Mouse (Mus musculus) midbrain, postnatal 0 days (tissue): Measurements from ENCODE around the gene Olfr1241. TPM values are rescaled to one million over a fixed set of nuclear protein-coding genes. Genes with fewer than 3 reads are reported as not detected.

ENCODE experiments used
- ATAC-seq: fragments of 200-750 bp; cut with Nextera tagmentation; 2 replicates; pipeline ENCODE4 v1.8.0; 2017; ENCODE audit warnings: moderate number of reproducible peaks, mild to moderate bottlenecking, moderate TSS enrichment, moderate library complexity; ENCODE audit not compliant: low FRiP score
- DNase-seq: peaks from one replicate; pipeline ENCODE4 v3.0.0-alpha.2; 2015; ENCODE audit warnings: low spot score
- H3K27ac ChIP-seq: fragments of 300-500 bp; sonication (generic); 2 replicates; pipeline ENCODE4 v1.5.1; 2014; ENCODE audit warnings: low read depth, mild to moderate bottlenecking, low read length, mixed read lengths
- H3K27me3 ChIP-seq: fragments of 300-500 bp; sonication (generic); 2 replicates; pipeline ENCODE4 v1.6.1; 2014; ENCODE audit warnings: low read length, control low read depth, mixed read lengths; ENCODE audit not compliant: insufficient read depth
- H3K36me3 ChIP-seq: fragments of 300-500 bp; sonication (generic); 2 replicates; pipeline ENCODE4 v1.6.1; 2014; ENCODE audit warnings: low read length, control low read depth, mixed read lengths; ENCODE audit not compliant: insufficient read depth
- H3K4me1 ChIP-seq: fragments of 300-500 bp; sonication (generic); 2 replicates; pipeline ENCODE4 v1.6.1; 2014; ENCODE audit warnings: mild to moderate bottlenecking, control low read depth, antibody characterized with exemption, low read length, mixed read lengths; ENCODE audit not compliant: insufficient read depth
- H3K4me2 ChIP-seq: fragments of 300-500 bp; sonication (generic); 2 replicates; pipeline ENCODE4 v1.6.1; 2014; ENCODE audit warnings: low read depth, mild to moderate bottlenecking, low read length, mixed read lengths; ENCODE audit not compliant: poor library complexity, severe bottlenecking
- H3K4me3 ChIP-seq: fragments of 300-500 bp; sonication (generic); 2 replicates; pipeline ENCODE4 v1.5.1; 2014; ENCODE audit warnings: low read depth, mild to moderate bottlenecking, low read length, moderate library complexity
- H3K9ac ChIP-seq: fragments of 300-500 bp; sonication (generic); replicated peaks from 2 replicates; pipeline ENCODE4 v1.6.1; 2014; ENCODE audit warnings: mild to moderate bottlenecking, low read length, moderate library complexity, mixed read lengths; ENCODE audit not compliant: poor library complexity, severe bottlenecking
- H3K9me3 ChIP-seq: fragments of 300-500 bp; sonication (generic); 2 replicates; pipeline ENCODE4 v1.6.1; 2016; ENCODE audit warnings: low read length, control low read depth
- CTCF ChIP-seq: IDR thresholded peaks from 2 replicates; pipeline ENCODE4 v1.5.1; 2016; ENCODE audit warnings: antibody characterized with exemption, mild to moderate bottlenecking
- WGBS: fragments of 180-500 bp; shearing (Covaris S2); extraction: QIAGEN DNeasy Blood & Tissue Kit; methylation state at CpG from one replicate; pipeline ENCODE4 v1.1.7; 2014; 5-methylcytosine and 5-hydroxymethylcytosine counted together
- polyA plus RNA-seq: library from polyadenylated mRNA; unstranded; fragments of >200 nt; fragmentation: Nextera tagmentation; extraction: Ambion mirVana; gene quantifications from 2 replicates; pipeline ENCODE4 v1.2.1, GENCODE M21; 2015
- total RNA-seq: library from RNA; depleted of rRNA; stranded (reverse); fragments of >200 nt; gene quantifications from 2 replicates; pipeline ENCODE4 v1.2.3, GENCODE M21; 2014; rRNA removed

Olfr1241 gene
- not detected in 2 replicates for total RNA-seq
- polyA plus RNA-seq: not detected in 2 replicates

GRCm38 (mm10) chr2:89487026-89487425 is at the start of gene Olfr1241:
Olfr1241 (minus strand) TSS chr2:89487126.
- no peak for TF ChIP-seq CTCF
- H3K9ac ChIP-seq: no peak within 1 kb of the TSS
- DNase-seq: no peak

DNA sequence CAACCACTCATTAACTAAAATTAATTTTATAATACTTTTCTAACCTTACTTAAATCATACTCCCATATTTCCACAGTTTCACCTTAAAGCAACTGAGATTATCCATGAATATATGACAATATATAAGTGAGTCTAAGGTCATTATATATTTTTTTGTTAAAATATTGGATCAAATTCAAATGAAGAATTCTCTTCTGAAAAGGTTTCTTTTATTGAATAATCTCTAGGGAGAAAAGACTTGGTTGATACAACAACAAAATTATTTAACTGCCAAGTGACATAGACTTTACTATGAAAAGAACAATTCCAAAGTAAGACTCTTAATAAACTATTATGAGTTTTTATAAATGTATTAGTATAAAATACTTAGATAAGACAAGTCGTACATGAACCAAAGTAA is 44.5 kb upstream of the Olfr1241 start, which contains the start of gene Olfr1243:
Gene Olfr1243 (minus strand): TSS at position 101 of the 400 bp plus-strand sequence.
- no peaks in the 10 kb centered on the region for H3K9me3 ChIP-seq
- H3K27me3 ChIP-seq: no peaks in the 10 kb centered on the region
- no peaks in the 10 kb centered on the region for H3K4me1 ChIP-seq
- no peak for DNase-seq
- no peaks in the 10 kb centered on the region for H3K36me3 ChIP-seq
- no peak within 1 kb of the TSS for H3K27ac ChIP-seq
- H3K9ac ChIP-seq: no peak within 1 kb of the TSS
- WGBS: 89% methylated on average over 1 of the region's 1 CpGs
- H3K4me2 ChIP-seq: no peak within 1 kb of the TSS
- ATAC-seq: no peak
- H3K4me3 ChIP-seq: no peak within 1 kb of the TSS
- no peak for TF ChIP-seq CTCF

More at GRCm38 (mm10) chr2:89487026-89487425, at the start of gene Olfr1241:
- Histone ChIP-seq H3K9me3 (no peaks in the 10 kb centered on the region), H3K36me3 (no peaks in the 10 kb centered on the region), H3K4me1 (no peaks in the 10 kb centered on the region), H3K27me3 (no peaks in the 10 kb centered on the region), H3K4me3 (no peak within 1 kb of the TSS), H3K4me2 (no peak within 1 kb of the TSS), H3K27ac (no peak within 1 kb of the TSS)
- no peak for ATAC-seq

GRCm38 (mm10) chr2:89498235-89498634 is 11.3 kb upstream of the Olfr1241 start, which contains the start of gene Olfr1242:
Olfr1242 (minus strand) TSS chr2:89498335.
- H3K4me2 ChIP-seq: no peak within 1 kb of the TSS
- H3K4me1 ChIP-seq: no peaks in the 10 kb centered on the region
- no peak within 1 kb of the TSS for H3K9ac ChIP-seq
- no peaks in the 10 kb centered on the region for H3K27me3 ChIP-seq
- ATAC-seq (no peak), DNase-seq (no peak)
- H3K4me3 ChIP-seq: no peak within 1 kb of the TSS
- H3K36me3 ChIP-seq: no peaks in the 10 kb centered on the region
- H3K9me3 ChIP-seq: no peaks in the 10 kb centered on the region
- whole genome bisulfite sequencing: 87% methylated on average over 1 of the region's 1 CpGs
- no peak within 1 kb of the TSS for H3K27ac ChIP-seq
- TF ChIP-seq CTCF: no peak

GRCm38 (mm10) chr2:89442900-89443299 is 44.0 kb downstream of the Olfr1241 start, which contains the start of gene Olfr1240:
Olfr1240 (minus strand) TSS chr2:89443000.
- H3K27ac ChIP-seq: no peak within 1 kb of the TSS
- H3K27me3 ChIP-seq: no peaks in the 10 kb centered on the region
- WGBS: 80% methylated on average over 3 of the region's 3 CpGs
- H3K9me3 ChIP-seq: no peaks in the 10 kb centered on the region
- no peak within 1 kb of the TSS for H3K4me2 ChIP-seq
- H3K9ac ChIP-seq: no peak within 1 kb of the TSS
- H3K4me3 ChIP-seq: no peak within 1 kb of the TSS
- no peaks in the 10 kb centered on the region for H3K4me1 ChIP-seq
- DNase-seq (no peak), ATAC-seq (no peak)
- no peak for TF ChIP-seq CTCF
- no peaks in the 10 kb centered on the region for H3K36me3 ChIP-seq

Other genes starting within 250 kb of the Olfr1241 start
- gene Olfr1228, start 233.1 kb downstream of the Olfr1241 start, total RNA-seq: not detected in 2 replicates
- gene Olfr1228, start 233.1 kb downstream of the Olfr1241 start, polyA plus RNA-seq: not detected in 2 replicates
- gene Olfr1229, start 199.1 kb downstream of the Olfr1241 start, total RNA-seq: not detected in 2 replicates
- not detected in 2 replicates for gene Olfr1229, start 199.1 kb downstream of the Olfr1241 start, polyA plus RNA-seq
- not detected in 2 replicates for gene Olfr1230, start 189.9 kb downstream of the Olfr1241 start, total RNA-seq
- not detected in 2 replicates for gene Olfr1230, start 189.9 kb downstream of the Olfr1241 start, polyA plus RNA-seq
- gene Olfr1231, start 180.1 kb downstream of the Olfr1241 start, total RNA-seq: not detected in 2 replicates
- gene Olfr1231, start 180.1 kb downstream of the Olfr1241 start, polyA plus RNA-seq: not detected in 2 replicates
- gene Olfr1232, start 157.5 kb downstream of the Olfr1241 start, total RNA-seq: not detected in 2 replicates
- gene Olfr1232, start 157.5 kb downstream of the Olfr1241 start, polyA plus RNA-seq: not detected in 2 replicates
- gene Olfr1233, start 144.7 kb downstream of the Olfr1241 start, total RNA-seq: not detected in 2 replicates
- gene Olfr1233, start 144.7 kb downstream of the Olfr1241 start, polyA plus RNA-seq: not detected in 2 replicates
- gene Olfr1234, start 122.3 kb downstream of the Olfr1241 start, total RNA-seq: not detected in 2 replicates
- not detected in 2 replicates for gene Olfr1234, start 122.3 kb downstream of the Olfr1241 start, polyA plus RNA-seq
- not detected in 2 replicates for gene Olfr1238, start 77.5 kb downstream of the Olfr1241 start, total RNA-seq
- not detected in 2 replicates for gene Olfr1238, start 77.5 kb downstream of the Olfr1241 start, polyA plus RNA-seq
- not detected in 2 replicates for gene Olfr1239, start 66.7 kb downstream of the Olfr1241 start, total RNA-seq
- gene Olfr1239, start 66.7 kb downstream of the Olfr1241 start, polyA plus RNA-seq: not detected in 2 replicates
- gene Olfr1240, start 44.1 kb downstream of the Olfr1241 start, total RNA-seq: not detected in 2 replicates
- gene Olfr1240, start 44.1 kb downstream of the Olfr1241 start, polyA plus RNA-seq: not detected in 2 replicates
- not detected in 2 replicates for gene Olfr1242, start 11.2 kb upstream of the Olfr1241 start, total RNA-seq
- gene Olfr1242, start 11.2 kb upstream of the Olfr1241 start, polyA plus RNA-seq: not detected in 2 replicates
- not detected in 2 replicates for gene Olfr1243, start 44.4 kb upstream of the Olfr1241 start, total RNA-seq
- gene Olfr1243, start 44.4 kb upstream of the Olfr1241 start, polyA plus RNA-seq: not detected in 2 replicates
- gene Olfr1245, start 91.3 kb upstream of the Olfr1241 start, total RNA-seq: not detected in 2 replicates
- gene Olfr1245, start 91.3 kb upstream of the Olfr1241 start, polyA plus RNA-seq: not detected in 2 replicates
- not detected in 2 replicates for gene Olfr1246, start 106.0 kb upstream of the Olfr1241 start, total RNA-seq
- gene Olfr1246, start 106.0 kb upstream of the Olfr1241 start, polyA plus RNA-seq: not detected in 2 replicates
- gene Olfr1247, start 127.0 kb upstream of the Olfr1241 start, total RNA-seq: not detected in 2 replicates
- not detected in 2 replicates for gene Olfr1247, start 127.0 kb upstream of the Olfr1241 start, polyA plus RNA-seq
- gene Olfr1248, start 131.1 kb upstream of the Olfr1241 start, total RNA-seq: not detected in 2 replicates
- gene Olfr1248, start 131.1 kb upstream of the Olfr1241 start, polyA plus RNA-seq: not detected in 2 replicates
- not detected in 2 replicates for gene Olfr1249, start 147.9 kb upstream of the Olfr1241 start, total RNA-seq
- gene Olfr1249, start 147.9 kb upstream of the Olfr1241 start, polyA plus RNA-seq: not detected in 2 replicates
- not detected in 2 replicates for gene Olfr1250, start 174.3 kb upstream of the Olfr1241 start, total RNA-seq
- not detected in 2 replicates for gene Olfr1250, start 174.3 kb upstream of the Olfr1241 start, polyA plus RNA-seq
- gene Olfr1251, start 184.8 kb upstream of the Olfr1241 start, total RNA-seq: not detected in 2 replicates
- gene Olfr1251, start 184.8 kb upstream of the Olfr1241 start, polyA plus RNA-seq: not detected in 2 replicates
- gene Olfr1252, start 237.9 kb upstream of the Olfr1241 start, total RNA-seq: not detected in 2 replicates
- gene Olfr1252, start 237.9 kb upstream of the Olfr1241 start, polyA plus RNA-seq: not detected in 2 replicates